Mouse (Mus musculus) stomach, embryonic 15.5 days (tissue): ENCODE data around the gene Poln. TPM values are rescaled to one million over a fixed set of nuclear protein-coding genes. Genes with fewer than 3 reads are reported as not detected.

Experiments used
- ATAC-seq: fragments of 200-750 bp; cut with Nextera tagmentation; 2 replicates; pipeline ENCODE4 v1.8.0; 2017; ENCODE audit warnings: low read depth, moderate number of reproducible peaks, moderate TSS enrichment; ENCODE audit not compliant: insufficient read depth, low FRiP score
- H3K27ac ChIP-seq: fragments of 300-500 bp; sonication (generic); 2 replicates; pipeline ENCODE4 v1.5.1; 2015; ENCODE audit warnings: mild to moderate bottlenecking, inconsistent platforms
- H3K27me3 ChIP-seq: fragments of 300-500 bp; sonication (generic); replicated peaks from 2 replicates; pipeline ENCODE4 v1.6.1; 2015; ENCODE audit warnings: inconsistent platforms
- H3K36me3 ChIP-seq: fragments of 300-500 bp; sonication (generic); 2 replicates; pipeline ENCODE4 v1.6.1; 2015; ENCODE audit warnings: inconsistent platforms
- H3K4me1 ChIP-seq: fragments of 300-500 bp; sonication (generic); 2 replicates; pipeline ENCODE4 v1.6.1; 2015; ENCODE audit warnings: inconsistent platforms
- H3K4me2 ChIP-seq: fragments of 300-500 bp; sonication (generic); 2 replicates; pipeline ENCODE4 v1.6.1; 2015; ENCODE audit warnings: mild to moderate bottlenecking, inconsistent platforms
- H3K4me3 ChIP-seq: fragments of 300-500 bp; sonication (generic); replicated peaks from 2 replicates; pipeline ENCODE4 v1.5.1; 2015; ENCODE audit warnings: inconsistent platforms
- H3K9ac ChIP-seq: fragments of 300-500 bp; sonication (generic); 2 replicates; pipeline ENCODE4 v1.6.1; 2015; ENCODE audit warnings: inconsistent platforms
- H3K9me3 ChIP-seq: fragments of 300-500 bp; sonication (generic); 2 replicates; pipeline ENCODE4 v1.6.1; 2016; ENCODE audit warnings: inconsistent platforms
- WGBS: fragments of 180-500 bp; shearing (Covaris S2); methylation state at CpG from one replicate; pipeline ENCODE4 v1.1.7; 2015; 5-methylcytosine and 5-hydroxymethylcytosine counted together
- polyA plus RNA-seq: library from polyadenylated mRNA; unstranded; fragments of >200 nt; fragmentation: Nextera tagmentation; extraction: Ambion mirVana; gene quantifications from 2 replicates; pipeline ENCODE4 v1.2.1, GENCODE M21; 2015

The Poln gene
- polyA plus RNA-seq, 1 experiment from 2014 or later: 0.92 TPM

DNA sequence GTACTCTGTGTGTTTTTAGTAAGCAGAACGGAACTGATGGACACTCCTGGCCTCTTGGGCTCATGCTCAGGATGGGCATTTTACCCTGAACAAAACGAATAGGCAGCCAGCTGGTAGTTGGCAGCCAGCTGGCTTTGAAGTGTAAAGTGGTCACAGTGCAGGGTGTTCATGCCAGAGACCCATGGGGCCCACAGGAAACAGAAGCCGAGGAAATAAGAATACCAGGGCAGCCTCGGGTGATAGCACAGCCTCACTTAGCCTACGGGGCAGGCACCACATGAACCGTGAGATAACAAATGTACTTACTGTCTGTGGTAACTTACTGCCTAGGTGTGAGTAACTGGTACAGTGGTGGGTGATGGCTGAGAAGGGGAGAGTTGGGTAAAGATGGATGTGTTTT is 138.2 kb downstream of the Poln start:
- H3K9ac ChIP-seq: no peak overlapping the region
- H3K27ac ChIP-seq: no peak overlapping the region
- H3K27me3 ChIP-seq: no peaks in the 10 kb centered on the region
- ATAC-seq: no peak
- no peak overlapping the region for H3K4me3 ChIP-seq
- no peaks in the 10 kb centered on the region for H3K4me1 ChIP-seq
- H3K9me3 ChIP-seq: no peaks in the 10 kb centered on the region
- H3K36me3 ChIP-seq: no peaks in the 10 kb centered on the region
- WGBS: 70% methylated on average over 6 of the region's 6 CpGs
- no peak overlapping the region for H3K4me2 ChIP-seq

- no peak overlapping the region for H3K4me3 ChIP-seq
- ATAC-seq: no peak
- H3K4me1 ChIP-seq: no peaks in the 10 kb centered on the region
- H3K4me2 ChIP-seq: no peak overlapping the region
- H3K36me3 ChIP-seq: no peaks in the 10 kb centered on the region
- H3K27ac ChIP-seq: no peak overlapping the region
- H3K9ac ChIP-seq: no peak overlapping the region
- H3K27me3 ChIP-seq: no peaks in the 10 kb centered on the region
- 58% methylated on average over 4 of the region's 4 CpGs for WGBS
- H3K9me3 ChIP-seq: no peaks in the 10 kb centered on the region
Observed at GRCm38 (mm10) chr5:34030101-34030500, 139.1 kb downstream of the Poln start.

DNA sequence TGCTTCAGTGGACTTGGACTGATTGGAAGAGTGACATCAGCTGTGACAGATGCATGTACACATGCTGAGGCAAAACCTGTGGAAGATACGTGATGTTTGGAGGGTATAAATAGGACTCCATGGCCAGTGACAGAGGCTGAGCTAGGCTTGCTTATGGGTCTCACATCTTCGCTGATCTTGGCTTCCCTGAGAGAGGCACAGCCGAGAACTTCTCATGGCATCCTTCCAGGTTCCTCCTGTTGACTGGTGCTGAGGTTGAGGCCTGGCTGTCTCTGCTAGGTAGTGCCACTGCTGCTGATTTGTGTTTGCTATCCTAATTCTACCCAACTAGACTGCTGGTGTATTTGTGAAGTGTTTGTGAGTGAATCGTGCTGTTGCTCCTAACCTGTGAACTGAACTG is 150.3 kb downstream of the Poln start:
- Histone ChIP-seq H3K27me3 (no peaks in the 10 kb centered on the region), H3K36me3 (no peaks in the 10 kb centered on the region), H3K27ac (no peak overlapping the region), H3K9me3 (no peaks in the 10 kb centered on the region), H3K9ac (no peak overlapping the region), H3K4me3 (no peak overlapping the region), H3K4me1 (no peaks in the 10 kb centered on the region), H3K4me2 (no peak overlapping the region)
- no peak for ATAC-seq
- WGBS: 68% methylated on average over 4 of the region's 4 CpGs

- no peak overlapping the region for H3K4me2 ChIP-seq
- H3K27me3 ChIP-seq: no peaks in the 10 kb centered on the region
- H3K36me3 ChIP-seq: no peaks in the 10 kb centered on the region
- no peak overlapping the region for H3K9ac ChIP-seq
- 54% methylated on average over 1 of the region's 1 CpGs for WGBS
- H3K4me1 ChIP-seq: no peaks in the 10 kb centered on the region
- H3K4me3 ChIP-seq: no peak overlapping the region
- no peak for ATAC-seq
- H3K9me3 ChIP-seq: no peaks in the 10 kb centered on the region
- no peak overlapping the region for H3K27ac ChIP-seq
Observed at GRCm38 (mm10) chr5:34014652-34015051, 154.6 kb downstream of the Poln start.

GRCm38 (mm10) chr5:34007392-34007941 is 161.8 kb downstream of the Poln start:
- H3K4me3 ChIP-seq: no peak overlapping the region
- H3K9ac ChIP-seq: no peak overlapping the region
- ATAC-seq: no peak

DNA sequence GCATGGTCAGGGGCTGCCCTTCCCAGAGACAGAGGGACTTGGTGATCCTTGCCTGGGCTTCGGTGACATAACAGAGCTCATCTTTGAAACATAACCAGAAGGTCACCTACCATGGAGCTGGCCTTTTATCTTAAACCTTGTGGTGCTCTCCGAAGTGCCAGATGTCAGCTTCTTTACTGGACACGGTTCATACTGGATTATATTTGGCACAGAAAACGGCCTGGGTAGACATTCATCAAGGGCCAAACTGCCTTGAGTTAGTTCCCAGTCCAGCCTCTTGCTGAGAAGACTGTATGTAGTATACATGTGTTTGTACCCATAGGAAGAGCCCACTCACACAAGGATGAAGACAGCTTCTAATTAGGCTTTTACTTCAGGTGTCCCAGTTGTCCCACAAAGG is 162.4 kb downstream of the Poln start:
- Histone ChIP-seq H3K9ac (no peak overlapping the region), H3K4me1 (no peaks in the 10 kb centered on the region), H3K4me2 (no peak overlapping the region), H3K36me3 (no peaks in the 10 kb centered on the region), H3K4me3 (no peak overlapping the region), H3K27ac (no peak overlapping the region), H3K9me3 (no peaks in the 10 kb centered on the region), H3K27me3 (no peaks in the 10 kb centered on the region)
- WGBS: 75% methylated on average over 4 of the region's 4 CpGs
- ATAC-seq: no peak

More at GRCm38 (mm10) chr5:34007392-34007941, 161.8 kb downstream of the Poln start:
- H3K9me3 ChIP-seq: no peaks in the 10 kb centered on the region
- 77% methylated on average over 4 of the region's 4 CpGs for WGBS
- H3K4me2 ChIP-seq: no peak overlapping the region
- H3K27me3 ChIP-seq: no peaks in the 10 kb centered on the region
- no peak overlapping the region for H3K27ac ChIP-seq
- no peaks in the 10 kb centered on the region for H3K36me3 ChIP-seq
- no peaks in the 10 kb centered on the region for H3K4me1 ChIP-seq

GRCm38 (mm10) chr5:34004618-34005017 is 164.6 kb downstream of the Poln start:
- H3K27me3 ChIP-seq: no peaks in the 10 kb centered on the region
- H3K27ac ChIP-seq: no peak overlapping the region
- no peaks in the 10 kb centered on the region for H3K4me1 ChIP-seq
- 79% methylated on average over 5 of the region's 5 CpGs for WGBS
- no peaks in the 10 kb centered on the region for H3K9me3 ChIP-seq
- no peak overlapping the region for H3K4me2 ChIP-seq
- ATAC-seq: no peak
- no peak overlapping the region for H3K4me3 ChIP-seq
- no peaks in the 10 kb centered on the region for H3K36me3 ChIP-seq
- no peak overlapping the region for H3K9ac ChIP-seq

- Histone ChIP-seq H3K4me3 (no peak overlapping the region), H3K4me2 (no peak overlapping the region), H3K9ac (no peak overlapping the region), H3K27ac (no peak overlapping the region), H3K36me3 (no peaks in the 10 kb centered on the region), H3K9me3 (no peaks in the 10 kb centered on the region), H3K27me3 (peaks cover 18% of the 10 kb centered on the region), H3K4me1 (no peaks in the 10 kb centered on the region)
- 76% methylated on average over 4 of the region's 4 CpGs for WGBS
- no peak for ATAC-seq
Observed at GRCm38 (mm10) chr5:34002636-34003035, 166.6 kb downstream of the Poln start.

- no peak overlapping the region for H3K9ac ChIP-seq
- ATAC-seq: no peak; the same call in 1 of the 2 replicates
- H3K4me2 ChIP-seq: no peak overlapping the region
- peaks cover 31% of the 10 kb centered on the region for H3K27me3 ChIP-seq
- no peak overlapping the region for H3K27ac ChIP-seq
- peaks cover 11% of the 10 kb centered on the region for H3K4me1 ChIP-seq
- 82% methylated on average over 1 of the region's 1 CpGs for WGBS
- H3K36me3 ChIP-seq: no peaks in the 10 kb centered on the region
- H3K4me3 ChIP-seq: no peak overlapping the region
- H3K9me3 ChIP-seq: no peaks in the 10 kb centered on the region
Observed at GRCm38 (mm10) chr5:34001401-34001800, 167.8 kb downstream of the Poln start.

DNA sequence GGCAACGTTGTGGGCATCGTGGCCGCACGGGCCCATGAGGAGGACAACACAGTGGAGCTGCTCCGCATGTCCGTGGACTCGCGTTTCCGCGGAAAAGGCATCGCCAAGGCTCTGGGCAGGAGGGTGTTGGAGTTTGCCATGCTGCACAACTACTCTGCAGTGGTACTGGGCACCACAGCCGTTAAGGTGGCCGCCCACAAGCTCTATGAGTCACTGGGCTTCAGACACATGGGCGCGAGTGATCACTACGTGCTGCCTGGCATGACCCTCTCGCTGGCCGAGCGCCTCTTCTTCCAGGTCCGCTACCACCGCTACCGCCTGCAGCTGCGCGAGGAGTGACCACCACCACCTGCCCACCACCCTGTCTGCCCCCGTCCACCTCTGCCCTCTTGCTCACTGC is 168.4 kb downstream of the Poln start:
- H3K36me3 ChIP-seq: no peaks in the 10 kb centered on the region
- H3K9ac ChIP-seq: no peak overlapping the region
- H3K4me3 ChIP-seq: no peak overlapping the region
- 94% methylated on average over 25 of the region's 25 CpGs for WGBS
- peaks cover 14% of the 10 kb centered on the region for H3K4me1 ChIP-seq
- H3K4me2 ChIP-seq: no peak overlapping the region
- peaks cover 37% of the 10 kb centered on the region for H3K27me3 ChIP-seq
- no peak for ATAC-seq
- no peak overlapping the region for H3K27ac ChIP-seq
- H3K9me3 ChIP-seq: no peaks in the 10 kb centered on the region

DNA sequence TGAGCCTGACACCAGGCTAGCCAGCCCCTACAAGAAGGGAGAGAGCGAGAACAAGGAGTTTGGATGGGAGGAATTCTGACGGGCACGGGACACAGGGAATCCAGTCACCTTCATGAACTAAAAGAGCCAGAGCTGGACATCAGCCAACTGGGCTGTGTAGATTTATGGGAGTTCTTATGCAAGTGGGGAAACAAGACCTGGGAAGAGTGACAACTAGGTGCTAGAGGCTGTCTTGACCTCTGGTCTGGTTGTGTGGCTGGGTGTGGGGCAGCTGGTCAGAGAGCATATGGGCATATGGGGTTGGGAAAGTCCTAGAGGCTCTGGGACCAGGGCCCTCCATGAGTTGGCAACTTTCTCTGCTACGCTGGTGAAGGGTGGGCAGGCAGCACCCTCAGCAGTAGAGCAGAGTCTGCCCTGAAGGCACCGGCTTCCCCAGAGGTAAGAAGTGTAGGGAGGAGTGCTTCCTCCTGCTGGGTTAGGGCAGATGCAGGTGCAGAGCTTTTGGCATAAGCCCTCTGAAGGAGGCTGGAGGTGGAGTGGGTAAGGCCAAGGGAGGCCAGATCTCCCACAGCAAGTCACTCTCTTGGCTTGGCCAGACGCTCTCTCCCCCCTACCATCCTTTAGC is 169.7 kb downstream of the Poln start:
- ATAC-seq: no peak
- Histone ChIP-seq H3K4me3 (no peak overlapping the region), H3K4me2 (no peak overlapping the region), H3K27me3 (peaks cover 49% of the 10 kb centered on the region), H3K9ac (no peak overlapping the region), H3K9me3 (no peaks in the 10 kb centered on the region), H3K4me1 (peaks cover 21% of the 10 kb centered on the region), H3K36me3 (no peaks in the 10 kb centered on the region), H3K27ac (no peak overlapping the region)
- WGBS: 80% methylated on average over 6 of the region's 6 CpGs

DNA sequence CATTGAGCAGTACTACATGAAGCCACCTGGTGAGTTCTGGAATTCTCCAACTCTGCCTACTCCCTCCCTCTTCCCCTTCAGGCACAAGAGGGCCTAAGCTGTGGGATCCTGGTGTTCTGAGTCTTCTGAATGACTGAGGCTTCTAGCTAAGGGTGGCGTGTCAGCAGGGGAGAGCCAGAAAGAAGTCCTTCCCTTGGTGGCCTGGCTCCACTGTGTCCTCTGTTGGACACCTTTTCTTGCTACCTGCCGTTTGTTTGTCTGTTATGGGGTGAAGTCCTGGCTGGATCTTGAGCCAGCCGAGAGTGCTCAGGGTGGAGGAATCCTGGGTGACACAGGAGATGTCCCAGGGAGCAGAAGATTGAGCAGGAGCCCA is 170.8 kb downstream of the Poln start:
- Histone ChIP-seq H3K27me3 (peaks cover 54% of the 10 kb centered on the region), H3K27ac (no peak overlapping the region), H3K4me2 (no peak overlapping the region), H3K4me1 (peaks cover 21% of the 10 kb centered on the region), H3K9me3 (no peaks in the 10 kb centered on the region), H3K36me3 (no peaks in the 10 kb centered on the region), H3K9ac (no peak overlapping the region), H3K4me3 (no peak overlapping the region)
- no peak for ATAC-seq
- WGBS: 77% methylated on average over 3 of the region's 3 CpGs
